Mouse (Mus musculus) heart, embryonic 12.5 days (tissue): ENCODE data around the gene Amelx. TPM values are rescaled to one million over a fixed set of nuclear protein-coding genes. Genes with fewer than 3 reads are reported as not detected.

Source experiments
- polyA plus RNA-seq: library from polyadenylated mRNA; unstranded; fragments of >200 nt; fragmentation: Nextera tagmentation; extraction: Ambion mirVana; gene quantifications from 2 replicates; pipeline ENCODE4 v1.2.1, GENCODE M21; 2016

Gene Amelx
- polyA plus RNA-seq, 1 experiment from 2014 or later, result not detected

Other genes with a start within 250 kb of the Amelx start
- gene Hccs, start 133.2 kb upstream of the Amelx start, polyA plus RNA-seq, result 57.5 and 59.3 TPM in 2 replicates